Mouse (Mus musculus) A20 (cell line): ENCODE measurements around the gene Col23a1.
"Not testable (repeated sequence)": the region's sequence is repeated elsewhere in the genome, so short reads cannot be mapped to it uniquely, and the experiment has no call there.

ENCODE experiments used
- DNase-seq: peaks from one replicate; pipeline ENCODE4 v3.0.0-alpha.2; 2011; ENCODE audit warnings: low read depth, low spot score

Gene Col23a1

DNA sequence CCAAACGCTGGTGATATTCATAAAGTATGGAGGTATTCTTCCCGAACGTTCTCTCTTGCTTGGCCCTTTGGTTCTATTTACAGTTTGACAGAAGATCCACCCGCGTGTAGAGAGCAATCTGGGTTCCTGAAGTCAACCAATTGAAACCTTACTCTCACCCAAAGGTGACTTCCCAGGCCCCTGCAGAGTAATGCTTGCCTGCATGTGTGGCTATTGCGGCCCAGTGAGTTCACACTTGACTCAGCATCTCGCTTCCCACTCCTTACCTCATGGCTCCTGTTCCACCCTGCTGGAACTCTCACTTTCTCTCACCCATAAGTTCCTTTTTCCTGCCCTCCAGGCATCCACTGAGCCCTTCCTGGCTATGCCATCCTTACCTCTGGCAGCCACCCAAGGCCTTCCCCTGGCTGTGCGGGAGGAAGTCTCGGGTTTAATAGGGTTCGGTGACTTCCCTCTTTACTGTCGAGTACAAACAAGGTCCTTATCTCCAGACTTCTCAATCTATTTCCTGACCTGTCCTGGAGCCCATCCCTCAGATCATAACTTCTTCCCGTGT lies 38.7 kb downstream of the Col23a1 start:
- DNase-seq: no peak

DNA sequence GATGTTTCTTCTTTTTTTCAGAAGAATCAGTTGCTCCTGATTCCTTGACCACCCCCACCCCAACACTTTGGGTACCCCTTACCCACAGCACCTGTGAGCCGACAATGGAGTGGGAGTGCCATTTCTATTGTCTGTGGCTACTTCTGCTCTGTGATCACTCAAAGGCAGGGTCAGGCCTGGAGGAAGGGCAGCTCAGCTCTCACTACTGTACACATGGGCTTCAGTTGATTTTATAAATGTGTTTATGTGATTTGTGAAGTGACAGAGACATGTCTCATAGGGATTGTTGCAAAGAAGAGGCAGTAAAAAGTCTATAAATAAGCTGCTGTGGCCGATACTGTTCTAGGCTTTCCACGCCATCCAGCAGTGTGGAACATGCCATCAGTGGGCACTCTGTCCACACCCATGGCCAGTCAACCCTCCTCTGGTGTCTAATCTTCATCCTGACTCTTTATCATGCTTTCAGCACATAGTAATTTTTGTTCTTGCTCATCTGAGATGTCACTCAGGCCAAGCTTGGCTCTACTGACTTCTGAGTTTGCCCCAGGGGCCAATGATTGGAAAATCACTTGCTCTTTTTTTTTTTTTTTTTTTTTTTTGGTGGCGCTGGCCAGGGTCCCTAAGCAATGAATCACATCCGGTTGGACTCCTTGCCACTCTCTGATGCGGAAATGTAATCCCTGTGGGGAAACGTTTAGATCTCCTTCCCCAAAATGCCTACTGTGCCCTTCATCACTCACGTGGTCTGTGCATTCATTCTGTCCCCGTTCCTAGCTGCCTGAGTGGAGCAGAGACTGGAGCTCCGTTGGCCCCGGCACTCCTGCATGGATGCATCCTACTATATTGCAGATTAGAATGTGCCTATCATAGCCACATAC lies 40.4 kb downstream of the Col23a1 start:
- no peak for DNase-seq

DNA sequence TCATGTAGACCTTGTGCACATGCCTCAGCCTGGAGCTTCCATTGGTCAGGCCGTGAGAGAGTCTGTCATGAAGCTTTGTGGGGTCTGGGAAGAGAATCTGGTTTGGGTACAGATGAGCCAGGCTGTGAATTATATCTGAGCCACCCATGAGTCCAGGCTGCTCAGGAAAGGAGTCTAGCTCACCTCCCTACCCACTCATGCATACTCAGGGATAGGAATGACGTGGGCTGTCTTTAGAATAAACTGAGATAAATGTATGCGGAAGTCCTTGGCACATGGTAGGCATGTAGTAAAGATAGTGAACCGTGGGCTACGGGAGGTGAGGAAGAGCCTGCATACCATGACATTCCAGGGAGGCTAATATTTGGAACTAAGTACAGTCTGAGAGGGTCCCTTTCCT lies 44.3 kb downstream of the Col23a1 start:
- no peak for DNase-seq

DNA sequence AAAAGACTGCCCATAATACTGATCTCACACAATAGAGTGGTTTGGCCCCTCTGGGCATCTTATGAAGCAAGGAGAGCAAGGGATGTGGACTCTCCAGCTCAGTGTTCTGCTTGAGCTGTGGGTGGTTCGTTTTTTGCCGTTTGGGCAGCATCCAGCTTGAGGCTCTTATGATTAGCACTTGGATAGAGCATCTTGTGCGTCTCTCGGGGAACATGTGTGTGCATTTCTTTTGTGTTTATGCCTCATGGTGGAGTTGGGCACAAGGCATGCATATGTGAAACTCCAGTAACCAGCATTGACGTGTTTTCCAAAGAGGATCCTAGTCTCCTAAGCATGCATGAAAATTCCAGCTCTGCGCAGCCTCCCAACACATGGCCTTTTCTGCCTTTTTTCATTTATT lies 47.9 kb downstream of the Col23a1 start:
- no peak for DNase-seq

DNA sequence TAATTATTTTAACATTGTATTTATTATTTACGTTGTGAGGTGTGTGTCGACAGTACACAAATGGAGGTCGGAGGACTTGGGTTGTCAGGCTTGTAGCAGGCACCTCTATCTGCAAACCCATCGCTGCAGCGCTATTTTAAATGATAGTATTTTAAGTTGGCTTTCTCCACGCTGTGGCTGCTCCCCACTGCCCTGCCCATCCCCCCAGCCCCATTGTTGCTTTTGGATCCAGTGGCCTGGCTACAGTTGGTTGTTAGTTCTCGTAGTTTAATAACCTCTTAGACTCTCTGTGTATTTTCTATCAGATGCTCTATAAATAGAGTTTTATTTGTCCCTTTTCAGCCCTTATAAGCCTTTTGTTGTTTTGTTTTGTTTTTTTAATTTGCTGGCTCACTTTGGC lies 48.7 kb downstream of the Col23a1 start:
- no peak for DNase-seq

DNA sequence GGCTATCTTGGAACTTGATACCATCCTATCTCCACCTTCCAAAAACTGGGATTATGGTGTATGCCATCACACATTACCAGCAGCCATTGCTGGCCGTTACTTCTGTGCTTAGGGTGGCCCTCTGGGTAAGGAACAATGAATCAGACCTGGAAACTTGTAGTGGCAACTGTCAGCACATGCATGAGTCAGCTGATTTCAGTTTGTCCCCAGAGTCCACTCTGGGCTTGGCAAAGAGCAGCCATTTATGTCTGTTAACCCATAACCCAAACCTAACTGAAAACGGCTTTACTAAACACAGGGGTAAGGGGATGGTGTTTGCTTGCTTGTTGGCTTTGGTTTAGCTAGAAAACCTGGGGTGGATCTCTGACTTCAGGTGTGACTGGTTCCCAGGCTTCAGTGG lies 51.4 kb downstream of the Col23a1 start:
- DNase-seq: no peak

DNA sequence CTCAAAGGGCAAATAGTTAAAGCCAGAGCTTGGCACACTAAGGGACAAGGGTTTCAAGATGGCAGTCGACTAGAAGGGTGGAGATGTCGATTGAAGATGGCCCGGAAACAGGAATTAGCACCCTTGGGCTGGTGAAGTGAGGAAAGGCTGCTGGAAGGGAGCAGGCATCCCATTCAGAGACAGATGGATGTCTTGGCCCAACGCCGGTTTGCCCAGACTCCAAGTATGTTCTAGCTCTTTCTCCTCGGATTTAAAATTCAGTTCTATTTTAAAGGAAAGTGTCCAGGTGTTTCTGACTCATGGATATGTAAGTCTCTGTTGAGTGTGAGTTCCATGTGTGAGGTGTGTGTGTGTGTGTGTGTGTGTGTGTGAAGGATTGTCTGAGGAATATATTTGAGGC lies 53.1 kb downstream of the Col23a1 start:
- DNase-seq: no peak

DNA sequence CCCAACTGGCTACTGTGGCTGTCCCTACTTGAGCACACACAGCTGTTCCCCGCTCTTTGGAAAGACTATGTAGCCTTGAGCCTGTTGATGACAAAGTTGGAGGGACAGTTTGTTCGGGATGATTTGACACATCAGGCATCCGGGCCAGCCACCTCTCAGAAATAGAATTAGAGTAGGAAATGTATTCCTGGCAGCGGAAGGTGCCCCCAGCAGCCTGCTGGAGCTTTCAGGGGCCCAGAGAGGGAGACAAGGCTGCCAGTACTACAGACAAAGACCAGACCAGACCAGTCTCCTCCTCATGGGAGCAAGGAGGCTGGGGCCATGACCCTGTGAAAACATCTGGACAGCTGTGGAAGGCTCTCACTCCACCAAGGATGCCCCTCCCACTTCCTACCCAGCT lies 53.6 kb downstream of the Col23a1 start:
- DNase-seq: no peak

DNA sequence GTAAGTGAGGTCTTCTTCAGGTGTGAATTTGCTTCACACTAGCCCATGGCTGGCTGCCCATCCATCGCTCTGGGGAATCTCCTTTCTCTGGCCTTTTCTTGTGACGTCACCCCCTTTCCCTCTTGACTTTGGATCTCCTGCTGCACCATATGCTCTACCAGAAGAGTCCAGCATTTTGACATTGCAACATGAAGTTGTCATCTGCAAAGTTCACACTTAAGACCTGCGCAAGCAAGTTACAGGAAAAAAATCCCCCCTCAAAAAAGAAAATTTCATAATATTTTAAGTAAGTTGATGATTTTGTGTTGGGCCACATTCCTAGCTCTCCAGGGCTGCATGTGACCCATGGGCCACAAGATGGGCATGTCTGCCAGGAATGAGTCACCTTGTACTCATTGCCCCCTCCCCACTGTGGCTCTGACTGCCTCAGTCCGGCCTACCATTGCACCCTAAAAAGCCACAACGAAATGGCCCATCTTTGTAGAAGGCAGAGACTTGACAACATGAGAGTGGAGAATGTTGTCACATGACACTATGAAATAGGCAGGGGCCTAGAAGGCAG lies 54.1 kb downstream of the Col23a1 start:
- no peak for DNase-seq

DNA sequence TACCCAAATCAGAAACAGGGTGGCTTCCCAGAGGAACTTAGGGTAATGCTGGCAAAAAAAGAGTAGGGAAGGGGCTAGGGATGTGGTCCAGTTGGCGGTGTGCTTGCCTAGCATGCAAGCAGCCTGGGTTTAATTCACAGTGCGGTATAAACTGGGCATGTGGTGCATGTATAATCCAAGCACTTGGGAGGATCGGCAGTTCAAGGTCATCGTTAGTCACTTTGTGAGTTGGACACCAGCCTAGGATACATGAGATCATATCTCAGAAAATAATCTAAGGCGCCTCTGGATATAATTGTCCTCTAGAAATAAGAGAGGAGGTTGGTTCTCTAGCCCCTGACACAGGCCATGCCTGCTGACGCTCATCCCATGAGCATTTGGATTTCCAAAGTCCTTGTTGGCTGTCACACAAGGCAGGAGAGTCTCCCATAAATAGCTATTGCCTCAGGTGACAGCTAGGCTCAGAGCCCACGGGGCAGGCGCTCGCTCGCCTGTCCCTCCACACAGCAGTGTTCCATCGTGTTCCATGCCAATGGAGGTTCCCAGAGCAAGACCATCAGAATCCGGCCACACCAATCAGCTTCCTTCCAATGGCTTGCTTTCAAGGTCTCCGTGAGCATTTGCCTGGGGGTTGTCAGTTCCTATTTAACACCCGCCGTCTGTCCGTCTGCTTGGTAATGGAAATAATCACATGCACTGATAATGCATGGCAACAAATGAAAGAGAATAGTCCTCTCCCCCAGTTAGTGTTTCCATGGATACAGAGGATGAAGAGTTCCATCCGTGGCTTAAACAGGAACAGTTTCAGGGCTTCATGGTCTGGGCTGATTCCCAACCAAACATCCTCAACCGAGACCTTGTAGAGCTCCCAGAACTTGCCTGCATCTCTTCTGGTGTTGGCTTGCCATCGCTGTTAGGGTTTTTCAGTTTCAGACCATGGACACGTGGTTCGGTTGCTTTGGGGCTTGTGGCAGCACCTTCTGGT lies 56.1 kb downstream of the Col23a1 start:
- no peak for DNase-seq

DNA sequence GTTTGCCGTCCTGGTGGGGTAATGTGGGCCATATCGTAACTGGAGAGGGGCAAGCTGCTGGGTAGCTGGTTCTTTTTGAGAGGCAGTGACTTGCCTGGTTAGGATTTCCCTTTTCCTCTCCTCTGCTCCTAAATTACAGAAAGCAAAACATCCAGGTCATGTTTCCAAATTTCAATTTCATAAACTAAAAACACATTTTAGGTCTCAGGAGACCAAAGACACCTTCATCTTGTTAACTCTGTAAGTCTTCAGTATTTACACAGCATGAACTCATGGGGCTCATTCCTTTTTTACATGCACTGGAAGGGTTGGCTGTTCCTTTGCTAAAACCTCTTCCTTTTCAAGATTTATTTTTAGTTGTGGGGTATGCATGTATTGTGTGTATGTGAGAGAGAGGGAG lies 58.0 kb downstream of the Col23a1 start:
- DNase-seq: no peak

DNA sequence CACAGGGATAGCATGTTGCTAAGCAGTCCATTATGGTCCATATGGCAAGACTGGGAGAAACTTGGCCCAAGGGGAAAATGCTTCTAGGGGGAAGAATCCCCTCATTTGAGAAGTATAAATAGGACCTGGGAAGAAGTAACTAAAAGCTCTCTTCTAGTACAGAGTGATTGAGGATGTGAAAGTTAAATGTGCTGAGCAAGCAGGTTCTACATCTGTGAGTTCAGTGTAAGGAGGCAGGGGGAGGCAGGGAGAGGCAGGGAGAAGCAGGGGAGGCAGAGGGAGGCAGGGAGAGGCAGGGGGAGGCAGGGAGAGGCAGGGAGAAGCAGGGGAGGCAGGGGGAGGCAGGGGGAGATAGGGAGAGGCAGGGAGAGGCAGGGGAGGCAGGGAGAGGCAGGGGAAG lies 59.9 kb downstream of the Col23a1 start:
- DNase-seq: peak; percentile 44

DNA sequence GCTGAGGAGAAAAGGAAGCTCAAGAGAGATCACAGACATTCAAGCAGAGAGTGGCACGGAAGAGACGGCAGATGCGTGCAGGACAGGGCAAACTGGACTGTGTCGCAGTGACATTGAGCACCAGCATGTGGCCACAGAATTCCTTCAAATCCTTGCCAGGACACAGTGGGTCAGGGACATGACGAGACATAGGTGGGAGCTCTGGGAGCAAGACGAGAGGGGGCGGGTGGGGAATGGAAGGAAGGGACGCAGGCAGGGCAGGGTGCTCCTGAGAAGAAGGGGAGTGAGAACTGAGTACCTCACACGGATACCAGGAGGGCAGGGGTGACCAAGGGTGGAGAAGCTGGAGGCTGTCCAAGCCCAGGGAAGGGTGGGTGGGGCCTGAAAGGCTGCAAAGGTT lies 61.4 kb downstream of the Col23a1 start:
- no peak for DNase-seq

DNA sequence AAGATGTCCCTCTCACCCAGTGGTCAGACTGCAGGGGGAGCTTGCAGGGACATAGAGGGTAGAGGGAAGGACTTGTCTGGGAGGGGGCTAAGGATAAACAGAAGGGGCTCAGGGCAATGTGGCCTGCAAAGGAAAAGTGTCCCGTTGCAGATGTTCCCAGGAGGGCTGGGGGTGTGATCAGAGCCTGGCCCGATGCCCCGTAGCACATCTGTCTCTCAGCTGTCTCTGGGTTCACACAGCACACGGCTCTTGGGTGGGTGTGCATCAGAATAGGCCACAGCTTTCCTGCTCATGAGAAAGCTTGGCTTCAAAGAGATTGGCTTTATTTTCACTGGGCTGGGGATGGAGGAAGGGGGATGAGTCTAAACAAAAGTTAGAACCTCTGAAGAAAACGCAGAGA lies 62.1 kb downstream of the Col23a1 start:
- DNase-seq: no peak

DNA sequence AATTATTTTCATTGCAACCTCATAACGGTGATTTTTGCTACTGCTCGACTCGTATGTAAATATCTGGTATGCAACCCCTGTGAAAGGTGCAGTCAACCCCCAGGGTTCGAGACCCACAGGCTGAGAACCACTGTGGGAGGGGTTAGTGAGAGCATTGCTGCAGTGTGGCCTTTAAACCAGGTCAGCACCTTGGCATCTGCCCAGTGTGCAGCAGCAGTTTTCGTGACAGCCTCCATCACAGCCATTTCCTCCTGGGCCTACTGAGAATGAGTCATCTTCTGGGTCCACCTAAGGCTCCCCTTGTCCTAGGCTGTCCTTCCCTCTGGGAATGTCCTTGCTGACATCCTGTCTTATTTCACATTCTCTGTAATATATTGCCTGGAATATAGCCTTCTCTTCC lies 64.0 kb downstream of the Col23a1 start:
- DNase-seq: no peak

DNA sequence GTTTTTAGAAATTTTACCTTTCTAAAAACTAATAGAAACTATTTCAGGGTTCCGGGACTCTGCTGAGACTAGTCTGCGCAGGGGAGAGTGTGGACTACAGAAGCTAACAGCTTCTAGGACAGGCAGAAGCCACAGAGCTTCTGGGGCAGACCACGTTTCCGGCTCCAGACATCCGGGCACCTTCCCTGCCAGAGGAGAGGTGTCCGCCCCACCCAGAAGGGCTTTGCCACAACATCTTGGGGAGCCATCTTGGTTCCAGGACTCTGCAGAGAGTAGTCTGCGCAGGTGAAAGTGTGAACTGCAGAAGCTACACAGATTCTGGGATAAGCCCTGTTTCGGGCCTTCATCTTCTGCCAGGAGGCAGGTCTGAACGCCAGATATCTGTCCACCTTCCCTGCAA lies 69.3 kb downstream of the Col23a1 start:
- DNase-seq: not testable (repeated sequence)

DNA sequence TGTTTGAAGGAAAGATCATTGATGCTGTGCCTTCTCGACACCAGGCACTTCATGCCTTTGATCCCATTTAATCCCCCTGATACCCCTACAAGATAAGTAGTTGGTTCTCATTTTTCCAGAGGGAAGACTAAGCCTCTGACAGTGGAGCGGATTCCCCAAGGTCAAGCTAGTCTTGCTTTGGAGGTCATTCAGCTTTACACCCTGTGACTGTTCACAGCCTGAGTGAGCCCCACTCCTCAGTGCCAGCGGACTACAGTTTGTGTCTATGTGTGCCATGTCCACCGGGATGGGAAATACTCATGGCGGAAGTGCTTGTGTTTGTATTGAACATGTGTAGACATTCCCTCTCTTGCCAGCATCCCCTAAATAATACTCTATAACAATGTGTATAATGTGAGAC lies 74.6 kb downstream of the Col23a1 start:
- DNase-seq: no peak

DNA sequence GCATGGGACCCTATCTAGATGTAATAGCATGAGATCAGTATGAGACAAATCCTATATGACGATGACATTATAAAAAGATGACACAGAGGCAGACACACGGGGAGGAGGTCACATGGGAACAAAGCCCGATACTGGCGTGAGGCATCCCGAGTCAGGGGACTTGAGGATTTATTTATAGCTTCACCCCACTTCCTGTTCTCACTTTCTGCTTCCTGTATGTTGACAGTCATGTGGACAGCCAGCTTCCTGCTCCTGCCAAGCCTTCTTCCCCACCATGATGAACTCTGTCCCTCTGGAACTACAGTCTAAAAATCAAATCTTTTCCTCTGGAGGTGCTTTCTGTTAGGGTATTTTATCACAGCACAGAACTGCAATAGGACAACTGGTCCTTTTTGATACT lies 77.6 kb downstream of the Col23a1 start:
- no peak for DNase-seq

DNA sequence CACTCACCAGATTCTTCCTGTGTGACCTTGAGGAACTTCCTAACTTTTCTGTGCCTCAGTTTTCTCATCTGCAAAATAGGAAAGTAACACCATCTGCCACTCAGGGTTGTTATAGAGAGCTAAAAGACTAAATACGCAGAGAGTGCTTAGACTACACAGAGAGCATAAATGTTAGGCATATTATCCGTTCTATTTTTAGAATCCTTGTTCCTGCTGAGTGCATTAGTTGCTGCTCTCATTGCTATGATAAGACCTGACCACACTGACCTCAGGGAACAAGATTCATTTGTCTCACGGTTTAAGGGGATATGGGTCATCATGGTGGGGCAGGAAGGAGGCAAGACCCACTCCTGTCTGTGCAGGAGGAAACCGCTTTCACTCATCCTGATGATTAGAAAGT lies 80.6 kb downstream of the Col23a1 start:
- no peak for DNase-seq

DNA sequence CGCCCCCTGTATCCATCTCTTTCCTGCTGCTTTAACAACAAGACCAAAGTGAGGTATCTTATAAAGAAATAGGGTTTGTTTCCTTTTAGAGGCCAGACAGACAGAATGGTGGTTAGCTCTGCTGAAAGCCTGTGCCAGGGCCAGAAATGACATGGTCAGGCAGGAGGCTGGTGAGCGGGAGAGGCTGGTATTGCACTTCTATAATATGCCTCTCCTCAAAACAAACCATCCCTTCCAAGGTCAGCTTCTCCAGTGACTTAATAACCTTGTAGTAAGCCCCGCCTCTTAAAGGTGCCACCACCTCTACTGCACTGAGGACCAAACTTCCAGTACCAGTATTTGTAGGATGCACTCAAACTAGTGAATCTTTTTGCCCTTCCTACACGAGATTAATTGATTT lies 81.6 kb downstream of the Col23a1 start:
- DNase-seq: no peak

DNA sequence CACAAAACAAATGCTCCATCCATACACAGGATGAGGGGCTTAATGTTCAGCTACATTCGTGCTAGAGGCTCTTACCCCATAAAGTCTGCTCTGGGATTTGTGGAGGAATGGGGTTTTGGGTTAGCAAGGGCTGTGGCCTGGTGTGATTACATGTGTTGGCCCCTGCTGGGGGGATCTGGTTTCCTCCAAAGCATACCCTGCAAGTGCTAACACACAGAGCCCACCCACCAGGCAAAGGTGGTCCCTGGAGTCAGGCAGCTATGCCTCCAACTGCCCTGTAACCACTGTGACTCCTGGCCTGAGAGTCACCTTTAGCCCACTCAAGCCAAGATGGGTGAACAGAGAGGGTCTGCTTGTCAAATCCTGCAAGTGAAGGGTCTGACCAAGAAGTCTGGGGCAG lies 82.2 kb downstream of the Col23a1 start:
- no peak for DNase-seq

DNA sequence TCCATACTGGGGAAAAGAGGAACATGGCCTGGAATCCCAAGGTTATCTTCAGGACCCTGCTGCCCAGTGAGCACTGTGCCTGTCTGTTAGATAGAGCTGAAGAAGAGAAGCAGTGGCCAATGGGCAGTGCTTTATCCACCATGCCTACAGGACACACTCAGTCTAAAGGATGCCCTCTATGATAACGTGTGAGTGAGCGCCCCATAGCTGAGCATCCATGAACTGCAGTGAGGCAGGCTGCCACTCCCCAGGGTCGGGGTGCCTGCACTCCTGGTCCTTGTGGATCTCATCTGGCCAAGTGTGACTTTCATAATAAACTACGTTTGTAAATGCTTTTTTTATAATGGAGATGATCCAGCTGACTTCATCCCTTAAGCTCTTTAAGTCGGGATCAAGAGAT lies 87.5 kb downstream of the Col23a1 start:
- DNase-seq: peak; percentile 22
